Mouse (Mus musculus) gastrocnemius, postnatal 10 days (tissue): ENCODE results near the gene Sec31b. TPM values are rescaled to one million over a fixed set of nuclear protein-coding genes. Genes with fewer than 3 reads are reported as not detected.

ENCODE experiments used
- DNase-seq: peaks from one replicate; pipeline ENCODE4 v3.0.0; 2021; ENCODE audit warnings: mixed read lengths
- total RNA-seq, 2 experiments: library from RNA; stranded (reverse); gene quantifications; 2 replicates each; pipeline ENCODE4 v1.2.3; 2021

Sec31b gene
- total RNA-seq, 2 experiments from 2014 or later, result 5.1 to 5.6 TPM

DNA sequence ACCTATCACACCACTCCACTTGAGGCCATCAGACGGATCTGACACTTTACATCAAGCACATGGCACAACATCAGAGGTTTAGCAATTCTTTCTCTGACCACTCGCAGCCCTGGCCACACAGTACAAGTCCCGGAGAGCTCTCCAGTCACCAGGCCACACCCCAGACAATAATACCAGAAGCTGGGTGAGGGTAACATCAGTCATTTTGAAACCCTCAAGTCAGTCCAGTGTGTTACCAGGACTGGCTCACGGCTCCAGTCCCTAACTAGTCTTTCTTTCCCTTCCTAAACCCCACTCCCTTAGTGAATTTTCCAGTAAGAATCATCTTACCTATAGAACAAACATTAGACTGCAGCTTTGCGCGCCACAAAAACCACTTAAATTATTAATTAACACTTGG, 15.6 kb downstream of the Sec31b start:
- DNase-seq, result no peak

GRCm38 (mm10) chr19:44525551-44526205, 20.0 kb downstream of the Sec31b start:
- no peak for DNase-seq

GRCm38 (mm10) chr19:44519152-44519551, 26.5 kb downstream of the Sec31b start:
- DNase-seq, result peak; percentile 22

- DNase-seq, result no peak
Observed at GRCm38 (mm10) chr19:44517996-44518768, 27.5 kb downstream of the Sec31b start.

GRCm38 (mm10) chr19:44515769-44516168, 29.9 kb downstream of the Sec31b start:
- DNase-seq, result no peak

- DNase-seq, result no peak
Observed at GRCm38 (mm10) chr19:44514521-44515451, 30.9 kb downstream of the Sec31b start.

DNA sequence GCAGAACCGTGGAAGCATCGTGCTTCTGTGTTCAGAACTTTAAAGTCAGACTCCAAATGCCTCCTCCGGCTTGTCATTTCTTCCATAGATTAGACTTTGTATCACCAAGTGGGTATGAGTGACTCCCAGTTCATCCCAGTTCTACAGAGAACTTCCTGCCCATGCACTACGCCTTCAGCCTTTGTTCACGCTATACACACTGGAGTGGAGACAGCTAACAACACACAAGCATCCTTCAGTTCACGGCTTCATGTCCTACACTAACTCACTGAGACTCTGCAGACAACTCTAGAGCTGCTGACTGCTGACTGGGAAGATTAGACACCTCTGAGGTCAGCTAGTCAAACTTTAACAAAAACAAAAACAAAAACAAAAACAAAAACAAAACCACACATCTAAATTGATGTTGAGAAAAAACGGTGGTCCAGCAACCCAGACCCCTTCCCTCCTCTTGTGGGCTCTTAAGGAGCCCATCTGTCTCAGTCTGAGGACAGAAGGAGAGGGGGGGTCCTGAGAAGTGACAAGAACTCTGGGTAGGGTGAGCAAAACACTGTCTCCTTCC, 31.7 kb downstream of the Sec31b start:
- DNase-seq, result no peak

- DNase-seq, result no peak
Observed at GRCm38 (mm10) chr19:44513054-44513833, 32.4 kb downstream of the Sec31b start.

GRCm38 (mm10) chr19:44512601-44513000, 33.1 kb downstream of the Sec31b start:
- no peak for DNase-seq

GRCm38 (mm10) chr19:44511451-44512231, 34.0 kb downstream of the Sec31b start:
- DNase-seq, result peak; percentile 38

DNA sequence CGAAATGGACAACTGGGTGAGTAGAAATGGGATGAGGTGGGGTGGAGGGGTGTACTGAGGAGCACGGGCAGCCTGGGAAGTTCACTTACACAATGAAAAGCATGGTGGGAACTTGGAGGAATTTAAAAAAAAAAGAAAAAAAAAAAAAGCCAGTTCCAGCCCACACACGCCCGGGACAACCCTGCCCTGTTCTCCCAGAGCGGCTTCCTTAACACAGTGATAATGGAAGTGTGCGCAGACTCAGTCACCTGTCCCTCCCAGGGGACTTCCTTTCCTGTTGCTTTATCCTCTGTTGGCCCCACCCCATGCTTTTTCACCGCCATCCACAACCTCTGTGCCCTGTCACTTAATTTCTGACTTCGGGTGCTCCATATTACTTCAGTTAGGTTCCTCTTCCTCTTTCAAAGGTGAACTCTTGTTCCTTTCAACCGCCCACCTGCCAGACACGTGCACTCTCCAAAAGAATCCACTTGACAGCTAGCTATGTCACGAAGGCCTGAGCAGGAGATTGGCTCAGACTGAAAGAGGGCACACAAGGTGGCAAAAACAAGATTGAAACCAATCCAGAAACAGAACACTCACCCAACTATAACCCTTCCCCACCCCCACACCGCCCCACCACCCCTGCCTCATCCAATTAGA, 35.0 kb downstream of the Sec31b start:
- DNase-seq, result no peak

- DNase-seq, result no peak
Observed at GRCm38 (mm10) chr19:44502741-44503140, 42.9 kb downstream of the Sec31b start.

DNA sequence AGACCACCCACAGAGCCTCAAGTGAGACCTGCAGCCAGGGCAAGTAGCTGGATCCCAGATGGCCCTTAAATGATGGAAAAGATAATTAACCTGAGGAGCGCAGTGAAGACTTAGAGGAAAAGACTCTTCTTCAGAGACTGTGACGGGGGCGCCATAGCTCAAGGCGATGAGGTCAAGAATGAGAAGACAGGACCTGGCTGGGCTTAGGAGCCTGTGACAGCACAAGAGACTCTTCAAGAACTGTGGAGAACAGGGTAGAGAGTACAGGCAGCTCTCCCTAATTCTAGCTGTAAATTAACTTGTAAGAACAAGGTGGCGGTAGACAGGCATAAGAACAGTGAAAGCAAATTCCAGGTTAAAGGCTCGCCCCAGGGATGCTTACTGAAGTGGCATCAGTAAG, 43.7 kb downstream of the Sec31b start:
- no peak for DNase-seq

GRCm38 (mm10) chr19:44500240-44500639, 45.4 kb downstream of the Sec31b start:
- no peak for DNase-seq

DNA sequence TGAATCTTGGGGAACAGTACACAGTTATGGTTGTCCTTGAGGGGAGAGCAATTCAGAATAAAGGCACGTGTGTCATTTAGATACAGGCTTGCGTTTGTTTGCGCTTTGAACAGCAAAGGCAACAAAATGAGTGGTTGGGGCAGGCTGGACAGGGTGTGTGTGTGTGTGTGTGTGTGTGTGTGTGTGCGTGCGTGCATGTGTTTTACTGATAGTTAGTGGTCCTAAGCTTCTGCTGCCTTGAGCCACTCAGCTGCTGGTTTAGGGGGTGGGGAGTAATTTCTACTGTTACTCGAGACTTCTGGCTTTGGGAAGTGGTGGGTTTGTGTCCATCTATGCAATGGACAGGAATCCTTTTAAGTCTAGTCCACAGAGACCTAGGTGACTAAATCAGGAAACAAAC, 46.7 kb downstream of the Sec31b start:
- DNase-seq, result no peak

- no peak for DNase-seq
Observed at GRCm38 (mm10) chr19:44496941-44497340, 48.7 kb downstream of the Sec31b start.

DNA sequence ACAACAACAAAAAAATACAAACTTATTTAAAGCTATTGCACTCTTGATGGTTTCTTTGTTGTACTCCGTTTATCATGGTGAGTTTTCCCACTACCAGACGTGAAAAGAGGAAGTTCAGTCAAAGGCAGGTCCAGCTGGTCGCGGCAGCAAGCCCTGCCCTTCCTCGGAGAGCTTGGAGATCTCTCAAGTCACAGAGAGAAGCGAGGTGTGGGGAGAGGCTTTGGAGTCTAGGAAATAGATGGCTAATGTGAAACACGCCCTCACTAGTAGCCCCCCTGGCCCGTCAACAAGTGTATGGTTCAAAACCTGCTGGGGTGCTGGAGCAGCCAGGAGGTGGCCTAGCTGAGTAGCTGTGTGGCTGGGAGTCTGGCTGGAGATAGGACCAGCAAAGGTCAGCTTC, 49.2 kb downstream of the Sec31b start:
- DNase-seq, result no peak

DNA sequence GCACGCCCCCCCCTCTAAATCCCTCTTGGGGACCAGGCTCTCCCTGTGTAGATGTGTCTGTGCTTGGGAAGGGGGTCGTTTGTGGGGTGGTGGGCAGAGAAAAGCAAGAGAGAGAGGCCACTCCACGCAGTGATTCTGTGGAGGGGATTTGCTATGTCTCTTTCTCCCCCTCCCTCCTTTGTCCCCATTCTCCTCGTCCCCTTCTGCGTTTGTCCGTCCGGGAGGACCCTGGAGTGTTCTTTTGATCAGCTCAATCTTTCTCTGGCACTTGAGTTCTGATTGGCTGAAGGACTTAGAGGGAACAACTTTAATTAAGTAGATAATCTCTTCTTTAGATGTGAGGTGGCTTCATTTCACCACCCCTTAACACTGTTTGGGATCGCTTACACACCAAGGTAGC, 52.5 kb downstream of the Sec31b start, which contains the start of gene Wnt8b:
TSS of gene Wnt8b (plus strand) at position 345 of the 400 bp plus-strand sequence.
- no peak for DNase-seq

DNA sequence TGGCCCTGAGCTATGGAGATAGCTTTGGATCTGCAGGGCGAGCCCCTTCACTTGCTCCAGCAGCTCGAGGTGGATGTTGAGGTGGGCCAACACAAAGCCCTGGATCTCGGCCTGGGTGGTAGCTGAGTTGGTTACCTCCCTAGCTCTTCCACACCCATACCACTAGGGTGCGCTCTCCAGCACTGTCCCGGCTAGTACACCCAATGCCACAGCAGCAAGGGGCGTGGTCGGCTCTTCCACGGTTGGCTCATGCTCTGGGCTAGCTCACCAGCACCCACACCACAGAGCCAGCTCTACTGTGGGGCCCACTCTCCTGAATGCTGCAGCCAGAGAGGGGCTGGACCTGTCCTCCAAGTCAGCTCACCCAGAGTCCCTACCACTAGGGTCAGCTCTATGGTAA, 58.4 kb downstream of the Sec31b start:
- DNase-seq, result peak; percentile 48

DNA sequence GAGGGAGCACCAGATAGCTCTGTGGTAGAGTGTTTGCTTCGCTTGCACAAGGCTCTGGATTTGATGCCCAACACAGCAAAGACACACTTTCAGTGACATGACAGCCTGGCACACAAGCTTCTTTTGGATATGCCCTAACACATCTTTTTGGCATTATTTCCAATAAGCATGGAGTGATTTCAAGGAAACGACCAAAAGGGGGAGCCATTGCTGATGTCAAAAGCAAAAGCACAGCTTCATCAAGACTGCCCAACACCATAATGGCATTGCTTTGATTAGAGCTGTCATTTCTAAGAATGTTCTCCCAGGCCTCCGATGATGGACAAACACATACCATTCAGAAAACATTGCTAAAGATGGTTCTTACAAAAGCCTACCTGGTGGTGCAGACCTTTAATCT, 69.1 kb downstream of the Sec31b start:
- no peak for DNase-seq
